Mouse (Mus musculus) bone marrow, adult 2 months (tissue): ENCODE measurements around the gene Kif14.

ENCODE experiments used
- CTCF ChIP-seq: fragments of 200-500 bp; IDR thresholded peaks from 2 replicates; pipeline ENCODE4 v1.5.1; 2011; ENCODE audit warnings: low read length, control low read depth; ENCODE audit not compliant: control insufficient read depth, insufficient read depth
- POLR2A ChIP-seq: fragments of 200-500 bp; IDR thresholded peaks from 2 replicates; pipeline ENCODE4 v1.6.1; 2011; ENCODE audit warnings: low read depth, mild to moderate bottlenecking, control low read depth, low read length, borderline replicate concordance; ENCODE audit not compliant: control insufficient read depth

- no peak for TF ChIP-seq CTCF
- TF ChIP-seq POLR2A = no peak
Observed at GRCm38 (mm10) chr1:136440741-136441140, 25.4 kb upstream of the Kif14 start.
